Mouse (Mus musculus): ENCODE measurements around the gene Rpl36a.

DNA sequence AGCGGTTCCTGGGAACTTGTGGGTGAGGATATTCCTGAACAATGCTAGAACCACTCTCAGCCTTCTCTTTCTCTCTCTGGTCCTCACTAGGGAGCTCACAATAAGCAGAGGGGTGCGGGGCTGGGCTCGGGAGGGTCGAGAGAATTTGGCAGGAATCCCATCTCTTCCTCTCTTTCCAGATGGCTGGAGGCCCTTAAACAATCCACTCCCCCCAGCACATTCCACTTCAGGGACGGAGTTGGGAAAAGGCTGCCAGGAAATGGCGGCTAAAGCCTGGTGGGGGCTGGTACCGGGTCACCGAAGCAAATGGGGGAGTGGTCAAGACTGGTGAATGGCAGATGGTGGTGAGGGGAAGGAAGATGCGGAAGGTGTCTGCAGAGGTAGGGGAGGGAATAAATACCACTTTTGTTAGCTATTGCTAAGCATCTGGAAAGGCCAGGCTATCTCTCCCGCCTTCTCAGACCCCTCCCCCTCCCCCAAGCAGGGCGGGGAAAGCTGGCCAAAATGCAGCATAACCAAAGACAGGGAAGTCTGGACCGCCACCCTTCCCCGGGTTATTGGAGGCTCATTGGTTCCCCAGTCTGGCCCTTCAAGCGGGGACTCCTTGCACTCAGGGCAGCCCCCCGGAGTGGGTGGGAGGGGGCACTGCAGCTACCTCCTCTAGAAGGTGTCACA lies 27.0 kb downstream of the Rpl36a start:
- no peak for TF ChIP-seq GATA1 (IDR thresholded peaks at IDR 0.05; ENCODE audit: low read length)
- no peak for TF ChIP-seq TAL1 (IDR thresholded peaks at IDR 0.05; ENCODE audit: low read length)
